Mouse (Mus musculus): ENCODE measurements around the gene Park7.

GRCm38 (mm10) chr4:150862626-150863375 is 51.4 kb downstream of the Park7 start:
- TF ChIP-seq USF1 (IDR thresholded peaks at IDR 0.05; ENCODE audit: low read depth) (no peak), POLR2A (IDR thresholded peaks at IDR 0.05; ENCODE audit: insufficient read length, low read depth) (no peak), E2F4 (IDR thresholded peaks at IDR 0.05; ENCODE audit: insufficient read depth) (no peak), MYOD1 (IDR thresholded peaks at IDR 0.05; ENCODE audit: control insufficient read depth in 1 of 3, insufficient read length in 2 of 3, low read depth in 2 of 3) (no peak), POLR2AphosphoS2 (IDR thresholded peaks at IDR 0.05; ENCODE audit: insufficient read length, low read depth) (peak; percentile 17), TCF3 (IDR thresholded peaks at IDR 0.05; ENCODE audit: insufficient read length, low read depth) (no peak), MYOG (IDR thresholded peaks at IDR 0.05; ENCODE audit: control insufficient read depth in 1 of 3, insufficient read depth in 1 of 3, insufficient read length in 2 of 3, low read depth in 2 of 3) (no peak), CEBPB (IDR thresholded peaks at IDR 0.05; ENCODE audit: insufficient read depth, poor library complexity, severe bottlenecking) (no peak), REST (IDR thresholded peaks at IDR 0.05; ENCODE audit: insufficient read depth, insufficient read length) (no peak), MAX (IDR thresholded peaks at IDR 0.05; ENCODE audit: low read depth) (no peak)
